Mouse (Mus musculus): ENCODE measurements at regions not wholly inside any gene's neighbourhood (a gene's known extent, or its start where the extent isn't known, plus 50 kb on each side); places are given as distances from the start of the nearest gene placed in this dataset.

- no peak for TF ChIP-seq CTCF (conservative IDR thresholded peaks at IDR 0.05 in 1 of 2, IDR thresholded peaks at IDR 0.05 in 1 of 2; ENCODE audit: low read depth in 2 of 2, low read length in 2 of 2)
- no peak; the same call in 1 of the 2 replicates for TF ChIP-seq USF2 (conservative IDR thresholded peaks at IDR 0.05; ENCODE audit: low read depth, low read length)
- no peak for TF ChIP-seq USF1 (IDR thresholded peaks at IDR 0.05; ENCODE audit: low read depth, low read length)
- no peak for TF ChIP-seq ETS1 (conservative IDR thresholded peaks at IDR 0.05; ENCODE audit: low read depth, low read length)
- TF ChIP-seq POLR2A (IDR thresholded peaks at IDR 0.05; ENCODE audit: low read depth, low read length) = no peak
- TF ChIP-seq MAFK (IDR thresholded peaks at IDR 0.05; ENCODE audit: insufficient replicate concordance, low read length) = no peak
- no peak for TF ChIP-seq HCFC1 (IDR thresholded peaks at IDR 0.05; ENCODE audit: low read depth, low read length)
- peak; percentile 57; the same call in 1 of the 2 replicates for TF ChIP-seq BHLHE40 (IDR thresholded peaks at IDR 0.05; ENCODE audit: low read depth, low read length)
- no peak for TF ChIP-seq CHD1 (IDR thresholded peaks at IDR 0.05; ENCODE audit: low read depth, low read length)
These were observed 147.9 kb upstream of the 1810046K07Rik start for GRCm38 (mm10) chr9:51476511-51477056.
